Mouse (Mus musculus) brain, embryonic 14.5 days (tissue): ENCODE data around the gene Pacrg.

Experiments
- CTCF ChIP-seq: fragments of 200-500 bp; IDR thresholded peaks from 2 replicates; pipeline ENCODE4 v1.5.1; 2012; ENCODE audit warnings: inconsistent platforms, mild to moderate bottlenecking, moderate library complexity, borderline replicate concordance; ENCODE audit not compliant: insufficient read depth, insufficient read length; ENCODE audit errors: extremely low read depth
- POLR2A ChIP-seq: fragments of 200-500 bp; IDR thresholded peaks from 2 replicates; pipeline ENCODE4 v1.6.1; 2012; ENCODE audit warnings: mild to moderate bottlenecking, inconsistent platforms, borderline replicate concordance; ENCODE audit not compliant: poor library complexity, insufficient read depth, insufficient read length, severe bottlenecking; ENCODE audit errors: extremely low read depth

DNA sequence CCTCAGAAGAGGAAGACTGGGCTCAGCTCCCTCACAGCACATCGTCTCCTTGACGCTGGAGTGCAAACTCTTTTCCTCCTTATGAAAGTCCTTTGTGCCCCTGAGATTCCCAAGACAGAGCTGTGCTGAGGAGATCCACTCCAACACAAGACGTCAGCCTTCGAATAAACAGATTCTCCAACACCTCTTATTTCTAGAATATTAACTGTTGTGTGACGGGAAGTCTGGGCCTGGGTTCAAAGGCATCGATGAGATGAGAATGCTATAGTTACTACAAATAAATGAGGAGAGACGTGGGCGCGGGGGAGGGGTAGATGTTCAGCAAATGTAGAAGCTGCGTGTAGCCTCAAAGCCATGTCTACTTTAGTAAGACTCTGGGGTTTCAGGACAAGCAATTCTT is 270.8 kb downstream of the Pacrg start:
- no peak for TF ChIP-seq POLR2A
- no peak for TF ChIP-seq CTCF
